Mouse (Mus musculus) heart, embryonic 11.5 days (tissue): ENCODE data around the gene Kcnj12. TPM values are rescaled to one million over a fixed set of nuclear protein-coding genes. Genes with fewer than 3 reads are reported as not detected.

Experiments used
- ATAC-seq: fragments of 200-750 bp; cut with Nextera tagmentation; replicated peaks from 2 replicates; pipeline ENCODE4 v1.8.0; 2017; ENCODE audit warnings: moderate library complexity; ENCODE audit not compliant: insufficient number of reproducible peaks, low FRiP score, low TSS enrichment
- H3K27ac ChIP-seq: fragments of 300-500 bp; sonication (generic); 2 replicates; pipeline ENCODE4 v1.5.1; 2014; ENCODE audit warnings: mild to moderate bottlenecking, low read depth, low read length
- H3K27me3 ChIP-seq: fragments of 300-500 bp; sonication (generic); 2 replicates; pipeline ENCODE4 v1.6.1; 2014; ENCODE audit warnings: mild to moderate bottlenecking, low read length, mixed read lengths; ENCODE audit not compliant: control insufficient read depth, insufficient read depth
- H3K36me3 ChIP-seq: fragments of 300-500 bp; sonication (generic); 2 replicates; pipeline ENCODE4 v1.6.1; 2014; ENCODE audit warnings: mild to moderate bottlenecking, low read length, moderate library complexity, mixed read lengths; ENCODE audit not compliant: control insufficient read depth, insufficient read depth
- H3K4me1 ChIP-seq: fragments of 300-500 bp; sonication (generic); 2 replicates; pipeline ENCODE4 v1.6.1; 2014; ENCODE audit warnings: low read length; ENCODE audit not compliant: control insufficient read depth, insufficient read depth
- H3K4me2 ChIP-seq: fragments of 300-500 bp; sonication (generic); 2 replicates; pipeline ENCODE4 v1.6.1; 2014; ENCODE audit warnings: mild to moderate bottlenecking, moderate library complexity
- H3K4me3 ChIP-seq: fragments of 300-500 bp; sonication (generic); 2 replicates; pipeline ENCODE4 v1.5.1; 2014; ENCODE audit warnings: low read depth, low read length
- H3K9ac ChIP-seq: fragments of 300-500 bp; sonication (generic); 2 replicates; pipeline ENCODE4 v1.6.1; 2014; ENCODE audit warnings: mild to moderate bottlenecking, low read depth, low read length, moderate library complexity
- H3K9me3 ChIP-seq: fragments of 300-500 bp; sonication (generic); replicated peaks from 2 replicates; pipeline ENCODE4 v1.6.1; 2016; ENCODE audit warnings: low read length; ENCODE audit not compliant: control insufficient read depth
- WGBS: fragments of 180-500 bp; shearing (Covaris S2); extraction: QIAGEN DNeasy Blood & Tissue Kit; methylation state at CpG from one replicate; pipeline ENCODE4 v1.1.7; 2014; ENCODE audit not compliant: insufficient replicate concordance; 5-methylcytosine and 5-hydroxymethylcytosine counted together
- polyA plus RNA-seq: library from polyadenylated mRNA; unstranded; fragments of >200 nt; fragmentation: Nextera tagmentation; extraction: Ambion mirVana; gene quantifications from 2 replicates; pipeline ENCODE4 v1.2.1, GENCODE M21; 2014

Kcnj12 gene
- polyA plus RNA-seq = 1.5 and 2.0 TPM in 2 replicates

DNA sequence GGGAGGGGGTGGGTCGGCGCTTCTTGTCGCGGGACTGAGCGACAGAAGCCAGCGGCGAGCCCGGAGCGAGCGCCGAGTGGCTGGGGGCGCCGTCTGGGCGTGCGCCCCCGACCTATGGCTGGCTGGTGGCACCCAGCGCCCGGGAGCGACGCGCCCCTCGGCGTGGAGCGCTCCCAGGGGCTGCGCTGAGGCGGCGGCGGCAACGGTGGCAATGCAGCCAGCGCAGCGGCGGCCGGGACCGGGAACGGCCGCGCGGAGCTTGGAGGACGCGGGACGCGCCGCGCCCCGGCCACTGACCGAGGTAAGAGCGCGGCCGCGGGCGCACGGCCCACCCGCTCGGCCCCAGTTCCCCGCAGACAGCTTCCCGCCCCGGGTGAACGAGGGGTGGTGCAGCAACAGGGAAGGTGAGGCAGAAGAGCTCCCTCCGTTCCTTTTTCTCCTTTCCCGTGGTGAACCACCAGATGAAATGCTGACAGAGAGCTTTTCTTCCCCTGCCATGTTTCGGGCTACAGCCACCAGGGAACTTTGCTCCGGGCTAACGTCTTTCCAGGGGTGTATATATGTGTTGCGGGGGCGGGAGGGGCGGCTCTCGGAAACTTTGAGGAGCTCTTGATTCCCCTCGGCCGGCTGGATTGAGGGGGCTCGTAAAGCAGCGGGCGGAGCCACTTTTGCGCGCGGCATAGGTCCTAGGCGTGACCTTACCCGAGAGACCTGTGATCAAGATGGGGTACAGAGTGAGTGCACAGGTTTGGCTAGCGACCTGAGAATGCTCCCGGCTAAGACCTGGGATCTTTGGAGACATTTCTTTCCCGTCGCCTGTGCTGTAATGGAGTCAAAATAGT, at the start of gene Kcnj12:
Gene Kcnj12 (plus strand): TSS at position 15 of the 842 bp plus-strand sequence.
- H3K9me3 ChIP-seq = no peaks in the 10 kb centered on the region
- peaks cover 31% of the 10 kb centered on the region for H3K4me1 ChIP-seq
- H3K27me3 ChIP-seq = peaks cover 52% of the 10 kb centered on the region
- H3K27ac ChIP-seq = no peak within 1 kb of the TSS
- no peaks in the 10 kb centered on the region for H3K36me3 ChIP-seq
- ATAC-seq = no peak; the same call in 1 of the 2 replicates
- under 1% methylated on average over 81 of the region's 81 CpGs for WGBS
- H3K9ac ChIP-seq = peak within 1 kb of the TSS; percentile 74
- peak within 1 kb of the TSS; percentile 95 for H3K4me2 ChIP-seq
- H3K4me3 ChIP-seq = peak within 1 kb of the TSS; percentile 72

DNA sequence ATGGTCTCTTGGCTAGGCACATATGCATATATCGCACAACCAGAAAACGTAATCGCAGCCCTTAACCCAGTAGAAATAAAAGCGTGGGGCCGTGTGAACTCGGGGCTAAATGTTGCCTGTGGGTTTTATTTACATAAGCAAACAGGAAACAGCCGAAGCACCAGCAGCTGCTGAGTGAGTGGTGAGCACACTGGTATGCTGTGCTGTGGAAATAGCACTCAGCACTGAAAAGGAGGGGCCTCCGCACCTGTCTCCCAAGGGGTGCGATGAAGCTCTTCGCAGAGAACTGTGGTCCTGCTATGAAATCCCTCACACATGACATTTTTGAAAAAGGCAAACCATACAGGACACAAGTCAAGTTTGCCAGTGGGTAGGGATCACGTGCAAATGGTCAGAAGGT, 47.3 kb upstream of the Kcnj12 start:
- Histone ChIP-seq H3K9ac (no peak overlapping the region), H3K4me1 (0 out of 2 replicates have a peak, but pooled peaks cover 5% of the 10 kb centered on the region), H3K4me3 (no peak overlapping the region), H3K27ac (no peak overlapping the region), H3K36me3 (no peaks in the 10 kb centered on the region), H3K4me2 (no peak overlapping the region), H3K9me3 (no peaks in the 10 kb centered on the region), H3K27me3 (no peaks in the 10 kb centered on the region)
- ATAC-seq = no peak
- 74% methylated on average over 11 of the region's 11 CpGs for WGBS

DNA sequence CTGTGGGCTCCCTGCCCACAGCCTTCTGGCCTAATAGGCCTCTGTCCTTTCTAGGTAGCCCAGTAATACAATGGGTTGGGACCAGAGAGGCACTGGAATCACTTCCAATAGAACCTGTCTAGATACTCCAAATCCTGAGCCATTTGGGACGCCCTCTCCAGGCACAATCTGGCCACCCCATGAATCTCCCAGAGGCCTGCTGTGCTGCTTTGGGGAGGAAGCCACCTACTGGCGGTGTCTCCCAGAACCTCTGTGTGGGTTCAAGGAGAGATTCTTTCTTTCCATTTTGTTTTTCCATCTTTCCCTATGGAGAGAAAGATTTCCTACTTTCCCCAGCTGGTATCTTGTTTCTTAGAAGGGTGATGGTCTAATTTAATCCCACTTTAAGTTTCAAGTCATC, 46.1 kb upstream of the Kcnj12 start:
- Histone ChIP-seq H3K4me2 (no peak overlapping the region), H3K9me3 (no peaks in the 10 kb centered on the region), H3K27me3 (no peaks in the 10 kb centered on the region), H3K9ac (no peak overlapping the region), H3K36me3 (no peaks in the 10 kb centered on the region), H3K27ac (no peak overlapping the region), H3K4me3 (no peak overlapping the region), H3K4me1 (0 out of 2 replicates have a peak, but pooled peaks cover 5% of the 10 kb centered on the region)
- no peak for ATAC-seq
- WGBS = 60% methylated on average over 2 of the region's 2 CpGs

DNA sequence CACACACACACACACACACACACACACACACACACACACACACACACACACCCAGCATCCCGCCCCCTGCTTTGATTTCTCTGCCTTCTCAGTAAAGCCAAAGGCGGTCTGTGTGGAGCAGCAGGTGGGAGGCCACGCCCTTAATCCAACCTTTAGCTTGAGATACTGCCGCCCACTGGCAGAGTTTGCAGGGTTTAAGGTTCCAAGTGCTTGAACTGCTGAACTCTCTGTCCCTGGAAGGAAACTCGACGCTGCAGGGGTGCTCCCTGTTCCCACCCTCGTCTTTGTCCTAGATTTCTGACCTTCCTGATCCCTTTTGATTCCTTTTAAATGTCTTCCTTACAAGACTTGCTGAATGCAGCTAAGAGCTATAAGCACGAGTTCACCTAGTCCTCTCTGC, 45.6 kb upstream of the Kcnj12 start:
- Histone ChIP-seq H3K9ac (peak overlapping the region; percentile 30; the same call in 1 of the 2 replicates), H3K4me2 (no peak overlapping the region), H3K27me3 (no peaks in the 10 kb centered on the region), H3K36me3 (no peaks in the 10 kb centered on the region), H3K27ac (no peak overlapping the region), H3K4me3 (no peak overlapping the region), H3K9me3 (no peaks in the 10 kb centered on the region), H3K4me1 (0 out of 2 replicates have a peak, but pooled peaks cover 5% of the 10 kb centered on the region)
- WGBS = 24% methylated on average over 8 of the region's 8 CpGs
- no peak for ATAC-seq

DNA sequence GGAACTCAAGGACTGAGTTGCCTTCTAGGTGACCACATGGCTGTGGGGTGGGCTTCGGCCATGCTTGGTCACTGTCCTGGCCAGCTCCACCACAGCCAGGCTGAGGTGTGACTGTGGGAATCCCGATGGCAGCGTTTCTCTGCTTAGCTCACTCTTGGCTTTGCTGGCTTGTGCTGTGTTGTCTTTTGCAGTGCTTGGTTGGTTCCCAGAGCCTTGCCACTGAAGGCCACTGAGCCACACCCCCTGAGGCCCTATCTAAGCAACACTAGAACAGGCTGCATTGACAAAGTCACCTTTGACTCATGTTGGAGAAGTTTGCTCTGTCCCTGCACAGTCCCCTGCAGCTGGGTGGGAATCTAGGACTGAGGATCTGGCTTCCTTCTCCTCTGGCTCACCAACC, 45.2 kb upstream of the Kcnj12 start:
- WGBS = 48% methylated on average over 3 of the region's 3 CpGs
- ATAC-seq = no peak
- H3K4me3 ChIP-seq = no peak overlapping the region
- H3K4me1 ChIP-seq = peaks cover 6% of the 10 kb centered on the region; the same call in 1 of the 2 replicates
- H3K9ac ChIP-seq = peak overlapping the region; percentile 30; the same call in 1 of the 2 replicates
- H3K9me3 ChIP-seq = no peaks in the 10 kb centered on the region
- no peaks in the 10 kb centered on the region for H3K36me3 ChIP-seq
- H3K4me2 ChIP-seq = no peak overlapping the region
- no peaks in the 10 kb centered on the region for H3K27me3 ChIP-seq
- H3K27ac ChIP-seq = no peak overlapping the region

DNA sequence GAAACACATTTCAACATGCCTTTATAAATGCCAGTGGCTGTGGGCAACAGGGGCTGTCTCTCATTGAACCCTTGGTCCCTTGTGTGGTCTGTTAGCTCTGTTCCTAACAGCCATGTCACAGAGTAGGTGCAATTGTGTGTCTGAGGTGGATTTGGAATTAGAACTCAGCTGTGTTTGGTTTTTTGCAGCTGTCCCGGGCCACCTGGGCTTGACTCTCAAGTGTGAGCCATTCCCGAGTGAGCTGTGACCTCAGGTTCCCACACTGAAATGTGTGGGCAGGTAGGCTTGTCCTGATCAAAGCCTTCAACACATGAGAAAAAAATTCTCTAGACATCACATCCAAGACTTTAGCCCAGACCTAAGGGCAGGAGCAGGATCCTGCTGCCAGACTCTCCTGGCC, 43.7 kb upstream of the Kcnj12 start:
- Histone ChIP-seq H3K9ac (no peak overlapping the region), H3K27me3 (no peaks in the 10 kb centered on the region), H3K4me1 (peaks cover 7% of the 10 kb centered on the region; the same call in 1 of the 2 replicates), H3K4me3 (no peak overlapping the region), H3K4me2 (no peak overlapping the region), H3K27ac (no peak overlapping the region), H3K9me3 (no peaks in the 10 kb centered on the region), H3K36me3 (no peaks in the 10 kb centered on the region)
- no peak for ATAC-seq
- WGBS = 79% methylated on average over 2 of the region's 2 CpGs

DNA sequence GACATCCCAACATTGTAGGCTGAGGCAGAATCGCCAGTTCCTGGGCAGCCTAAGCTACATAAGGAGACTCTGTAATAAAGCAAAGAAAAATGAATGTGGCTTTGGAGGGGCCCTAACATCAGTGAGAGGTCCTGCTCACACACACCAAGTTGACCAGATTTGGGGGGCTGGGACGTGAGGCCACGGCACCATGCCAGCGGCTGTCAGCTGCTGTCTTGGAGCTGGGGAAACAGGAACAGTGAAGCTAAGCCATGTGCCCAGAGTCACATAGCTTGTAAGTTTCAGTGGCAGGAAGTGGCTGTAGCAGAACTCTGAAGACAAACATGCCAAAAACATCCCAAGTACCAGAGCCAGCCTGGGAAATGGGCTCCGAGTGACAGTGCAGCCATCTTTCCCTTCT, 42.6 kb upstream of the Kcnj12 start:
- Histone ChIP-seq H3K9me3 (no peaks in the 10 kb centered on the region), H3K9ac (no peak overlapping the region), H3K36me3 (no peaks in the 10 kb centered on the region), H3K4me2 (no peak overlapping the region), H3K4me3 (no peak overlapping the region), H3K4me1 (peaks cover 7% of the 10 kb centered on the region), H3K27me3 (no peaks in the 10 kb centered on the region), H3K27ac (no peak overlapping the region)
- ATAC-seq = no peak
- 75% methylated on average over 5 of the region's 5 CpGs for WGBS

DNA sequence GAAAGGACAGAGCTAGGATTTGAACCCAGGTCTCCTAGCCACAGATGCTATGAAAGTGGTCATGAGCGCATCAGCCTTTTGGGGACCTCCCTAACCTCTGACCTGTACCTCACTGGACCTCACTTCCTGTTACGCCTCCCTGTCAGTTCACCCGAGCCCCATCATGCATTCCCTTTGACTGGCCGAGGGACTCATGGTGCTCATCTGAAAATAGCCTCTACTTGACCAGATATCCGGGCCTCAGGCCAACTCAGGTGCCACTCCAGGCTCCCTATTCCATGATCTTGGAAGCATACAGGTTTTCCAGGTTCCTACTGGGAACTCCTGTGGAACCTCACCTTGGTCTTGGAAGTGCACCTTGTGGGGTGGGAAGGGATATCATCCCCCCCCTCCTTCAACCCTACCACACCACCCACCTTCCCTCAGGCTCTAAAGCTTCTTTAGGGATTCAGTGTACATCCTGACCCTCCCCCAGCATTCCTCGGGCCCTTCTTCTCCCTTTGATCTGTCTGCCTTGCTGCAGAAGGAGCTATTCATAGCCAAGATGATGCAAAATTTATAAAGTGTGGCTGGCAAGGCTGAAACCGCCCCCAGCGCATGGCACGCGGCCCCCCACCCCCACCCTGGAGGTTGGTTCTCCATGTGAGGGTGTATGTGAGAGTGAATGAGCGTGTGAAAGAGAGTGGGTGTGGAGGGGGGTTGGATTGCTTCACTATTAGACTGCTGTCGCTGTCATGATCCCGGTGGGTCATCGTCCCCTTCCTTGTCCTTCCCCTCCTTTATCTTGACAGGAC, 40.5 kb upstream of the Kcnj12 start:
- WGBS = 49% methylated on average over 14 of the region's 14 CpGs
- peaks cover 6% of the 10 kb centered on the region for H3K4me1 ChIP-seq
- peak; percentile 18; the same call in 1 of the 2 replicates for ATAC-seq
- H3K27me3 ChIP-seq = no peaks in the 10 kb centered on the region
- H3K9ac ChIP-seq = no peak overlapping the region
- no peak overlapping the region for H3K27ac ChIP-seq
- H3K4me3 ChIP-seq = no peak overlapping the region
- H3K4me2 ChIP-seq = no peak overlapping the region
- H3K9me3 ChIP-seq = no peaks in the 10 kb centered on the region
- no peaks in the 10 kb centered on the region for H3K36me3 ChIP-seq
